Comparison of ENCODE assay signal across 14 mouse cellular contexts in the genomic region with DNA sequence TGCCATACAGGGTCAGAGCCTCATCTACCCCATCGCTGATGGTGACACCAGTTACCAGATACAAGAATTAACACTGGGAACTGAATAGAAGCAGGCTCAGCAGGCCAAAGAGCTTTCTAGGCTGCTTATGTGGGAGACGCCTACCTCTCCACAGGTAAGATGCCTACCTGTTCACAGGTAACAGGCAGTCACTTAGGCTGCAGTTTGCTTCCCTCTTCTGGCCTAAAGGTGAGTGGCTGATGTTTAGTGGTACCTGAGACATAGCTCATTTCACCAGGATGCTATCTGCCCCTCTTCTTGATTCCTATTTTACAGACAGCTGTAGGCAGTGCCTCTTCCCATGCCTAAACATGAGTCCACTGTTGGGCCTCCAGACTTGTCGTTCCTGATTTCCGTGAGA.
"Had no signal": no experiment of that assay in that cellular context is flagged by ENCODE, and none has a peak within 500 bp of the region (broad histone marks: within the 10 kb centered on the region; RNA-seq: fewer than 3 reads in every experiment).

No protein-coding gene starts in this region.

- H3K4me3 ChIP-seq: hindbrain, embryonic 15.5 days; layer of hippocampus, adult 2 months; limb, embryonic 13.5 days; liver, embryonic 15.5 days; lung, embryonic 15.5 days; neural tube, embryonic 12.5 days had no signal

- H3K9ac ChIP-seq: hindbrain, embryonic 15.5 days; limb, embryonic 13.5 days; liver, embryonic 15.5 days; lung, embryonic 15.5 days; neural tube, embryonic 12.5 days had no signal

- H3K9me3 ChIP-seq: hindbrain, embryonic 15.5 days; limb, embryonic 13.5 days; liver, embryonic 15.5 days; lung, embryonic 15.5 days; neural tube, embryonic 12.5 days had no signal

- DNase-seq: kidney, adult 11 months; midbrain, embryonic 14.5 days; retina, postnatal 1 day; right cerebral cortex, postnatal 4 days; spleen, adult 18-20 months; thymus, adult 2 months; thymus, postnatal 25 days had no signal

- H3K4me2 ChIP-seq: hindbrain, embryonic 15.5 days; limb, embryonic 13.5 days; liver, embryonic 11.5 days; liver, embryonic 15.5 days; lung, embryonic 15.5 days; neural tube, embryonic 12.5 days had no signal

- H3K4me1 ChIP-seq: liver, embryonic 15.5 days had no signal

- H3K27ac ChIP-seq: hindbrain, embryonic 15.5 days; layer of hippocampus, adult 2 months; limb, embryonic 13.5 days; liver, embryonic 15.5 days; neural tube, embryonic 12.5 days had no signal

- H3K27me3 ChIP-seq: hindbrain, embryonic 15.5 days; limb, embryonic 13.5 days; liver, embryonic 15.5 days; lung, embryonic 15.5 days; neural tube, embryonic 12.5 days had no signal

- H3K36me3 ChIP-seq: hindbrain, embryonic 15.5 days; limb, embryonic 13.5 days; liver, embryonic 15.5 days; lung, embryonic 15.5 days; neural tube, embryonic 12.5 days had no signal
